Mouse (Mus musculus): ENCODE data around the gene Slc46a2.

Slc46a2 gene

GRCm38 (mm10) chr4:59859693-59860425 lies 55.0 kb downstream of the Slc46a2 start:
- no peak for DNase-seq (ENCODE audit: low read depth, low spot score)

Data from 3T3-L1 (cell line).